Mouse (Mus musculus) neural tube, embryonic 14.5 days (tissue): ENCODE results near the gene Vamp3. TPM values are rescaled to one million over a fixed set of nuclear protein-coding genes. Genes with fewer than 3 reads are reported as not detected.

Experiments used
- ATAC-seq: fragments of 200-750 bp; cut with Nextera tagmentation; 2 replicates; pipeline ENCODE4 v1.8.0; 2017; ENCODE audit warnings: low read depth, mild to moderate bottlenecking, moderate TSS enrichment, moderate library complexity
- H3K27ac ChIP-seq: fragments of 300-500 bp; sonication (generic); 2 replicates; pipeline ENCODE4 v1.5.1; 2014; ENCODE audit warnings: low read depth, mild to moderate bottlenecking, control low read depth, low read length, moderate library complexity, mixed read lengths
- H3K27me3 ChIP-seq: fragments of 300-500 bp; sonication (generic); 2 replicates; pipeline ENCODE4 v1.6.1; 2014; ENCODE audit warnings: low read length; ENCODE audit not compliant: control insufficient read depth, insufficient read depth
- H3K36me3 ChIP-seq: fragments of 300-500 bp; sonication (generic); 2 replicates; pipeline ENCODE4 v1.6.1; 2014; ENCODE audit warnings: low read length, mixed read lengths; ENCODE audit not compliant: control insufficient read depth, insufficient read depth
- H3K4me1 ChIP-seq: fragments of 300-500 bp; sonication (generic); 2 replicates; pipeline ENCODE4 v1.6.1; 2014; ENCODE audit warnings: low read length; ENCODE audit not compliant: control insufficient read depth, insufficient read depth
- H3K4me2 ChIP-seq: fragments of 300-500 bp; sonication (generic); 2 replicates; pipeline ENCODE4 v1.6.1; 2014; ENCODE audit warnings: mild to moderate bottlenecking, low read depth, low read length, control low read depth
- H3K4me3 ChIP-seq: fragments of 300-500 bp; sonication (generic); 2 replicates; pipeline ENCODE4 v1.5.1; 2014; ENCODE audit warnings: low read depth, low read length, control low read depth, mixed read lengths
- H3K9ac ChIP-seq: fragments of 300-500 bp; sonication (generic); replicated peaks from 2 replicates; pipeline ENCODE4 v1.6.1; 2014; ENCODE audit warnings: low read depth, mild to moderate bottlenecking, control low read depth, low read length, mixed read lengths
- H3K9me3 ChIP-seq: fragments of 300-500 bp; sonication (generic); 2 replicates; pipeline ENCODE4 v1.6.1; 2016; ENCODE audit warnings: low read length; ENCODE audit not compliant: control insufficient read depth
- WGBS: fragments of 180-500 bp; shearing (Covaris S2); extraction: QIAGEN DNeasy Blood & Tissue Kit; methylation state at CpG from one replicate; pipeline ENCODE4 v1.1.7; 2014; 5-methylcytosine and 5-hydroxymethylcytosine counted together
- polyA plus RNA-seq: library from polyadenylated mRNA; unstranded; fragments of >200 nt; fragmentation: Nextera tagmentation; extraction: Ambion mirVana; gene quantifications from 2 replicates; pipeline ENCODE4 v1.2.1, GENCODE M21; 2014

Gene Vamp3
- polyA plus RNA-seq, 1 experiment from 2014 or later, result 36.6 TPM

DNA sequence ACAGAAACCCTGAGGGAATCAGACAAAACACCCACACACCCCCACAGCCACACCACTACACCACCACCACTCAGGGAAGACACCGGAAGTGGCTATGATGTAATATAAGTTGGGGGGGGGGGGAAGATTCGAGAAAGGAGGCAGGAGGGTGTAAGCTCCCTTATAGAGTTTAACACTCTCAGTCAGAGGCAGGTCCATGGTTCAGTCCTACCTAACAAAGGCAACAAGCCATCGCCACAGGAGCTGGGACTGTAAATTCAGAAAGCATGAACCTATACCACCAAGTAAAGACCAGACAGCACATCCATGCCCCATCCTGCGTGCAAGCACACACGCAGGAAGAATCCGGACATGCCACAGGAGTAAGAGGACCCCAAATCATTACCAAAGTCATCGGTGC lies 31.5 kb upstream of the Vamp3 start, which contains the start of gene Gm13090:
TSS of gene Gm13090 (plus strand) at position 301 of the 400 bp plus-strand sequence.
- H3K27me3 ChIP-seq, result no peaks in the 10 kb centered on the region
- no peaks in the 10 kb centered on the region for H3K9me3 ChIP-seq
- H3K9ac ChIP-seq, result no peak within 1 kb of the TSS
- no peak within 1 kb of the TSS for H3K4me2 ChIP-seq
- WGBS, result 93% methylated on average over 7 of the region's 7 CpGs
- no peaks in the 10 kb centered on the region for H3K4me1 ChIP-seq
- no peak within 1 kb of the TSS for H3K4me3 ChIP-seq
- no peak within 1 kb of the TSS for H3K27ac ChIP-seq
- ATAC-seq, result no peak
- peaks cover 19% of the 10 kb centered on the region for H3K36me3 ChIP-seq

DNA sequence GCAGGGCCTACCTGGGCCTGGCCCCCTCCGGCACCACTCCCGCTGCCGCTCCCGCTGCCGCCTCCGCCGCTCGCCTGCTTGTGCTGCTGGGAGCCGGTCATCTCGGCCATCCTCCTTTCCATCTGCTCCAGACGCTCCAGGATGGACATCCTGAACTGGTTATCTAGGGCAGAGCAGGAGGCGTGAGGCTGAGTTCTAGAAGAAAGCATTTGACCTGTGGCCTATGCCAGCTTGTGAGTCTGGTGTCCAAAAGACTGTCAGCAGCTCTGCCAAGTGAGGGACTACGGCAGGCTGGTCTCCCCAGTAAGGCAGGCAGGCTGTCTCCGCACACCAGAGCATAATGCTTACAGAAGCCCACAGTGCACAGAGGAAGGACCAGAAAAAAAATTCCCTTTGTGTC lies 31.1 kb upstream of the Vamp3 start:
- no peak overlapping the region for H3K27ac ChIP-seq

DNA sequence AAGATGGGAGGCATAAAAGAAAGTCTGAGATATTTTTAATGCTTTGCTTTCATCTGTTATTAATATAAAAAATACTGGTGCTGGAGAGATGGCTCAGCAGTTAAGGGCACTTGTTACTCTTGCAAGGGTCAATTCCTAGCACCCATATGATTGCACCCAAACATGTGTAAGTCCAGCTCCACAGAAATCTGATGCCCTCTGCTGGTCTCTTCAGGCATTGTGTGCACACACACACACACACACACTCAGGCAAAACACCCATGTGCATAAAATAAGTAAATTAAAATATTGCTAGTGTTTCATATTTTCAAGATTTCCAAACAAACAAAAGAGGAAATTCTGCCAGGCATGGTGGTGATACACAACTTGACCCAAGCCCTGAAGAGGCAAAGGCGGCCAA lies 29.6 kb upstream of the Vamp3 start:
- peaks cover 38% of the 10 kb centered on the region for H3K36me3 ChIP-seq
- no peak overlapping the region for H3K4me2 ChIP-seq
- WGBS, result 97% methylated on average over 1 of the region's 1 CpGs

More for the DNA sequence above, 31.1 kb upstream of the Vamp3 start:
- WGBS, result 95% methylated on average over 14 of the region's 14 CpGs
- H3K4me3 ChIP-seq, result no peak overlapping the region
- no peak overlapping the region for H3K4me2 ChIP-seq
- H3K27me3 ChIP-seq, result no peaks in the 10 kb centered on the region
- no peaks in the 10 kb centered on the region for H3K4me1 ChIP-seq
- no peak overlapping the region for H3K9ac ChIP-seq
- ATAC-seq, result no peak
- H3K9me3 ChIP-seq, result no peaks in the 10 kb centered on the region
- peaks cover 23% of the 10 kb centered on the region for H3K36me3 ChIP-seq

DNA sequence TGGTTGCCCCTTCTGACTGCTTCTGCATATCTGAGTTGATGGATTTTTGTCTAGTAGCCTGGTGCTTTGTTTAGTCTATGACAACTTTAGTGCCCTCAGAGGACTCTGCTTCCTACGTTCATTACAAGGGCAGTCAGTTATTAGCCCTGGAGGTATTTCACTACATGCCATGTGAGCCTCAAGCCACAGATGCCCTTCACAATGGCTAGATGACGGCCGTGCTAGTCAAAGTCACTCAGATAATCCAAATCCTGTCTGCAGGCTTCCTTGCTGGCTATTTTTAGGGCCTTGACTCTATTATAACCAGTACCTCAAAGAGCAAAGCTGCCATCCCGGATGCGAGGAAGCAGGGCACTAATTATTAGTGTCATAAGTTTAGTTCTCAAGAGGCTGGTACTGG lies 25.3 kb upstream of the Vamp3 start:
- Histone ChIP-seq H3K36me3 (peaks cover 65% of the 10 kb centered on the region), H3K4me3 (no peak overlapping the region), H3K4me1 (no peaks in the 10 kb centered on the region), H3K27ac (peak overlapping the region; percentile 35; the same call in 1 of the 2 replicates), H3K4me2 (no peak overlapping the region), H3K27me3 (no peaks in the 10 kb centered on the region), H3K9ac (no peak overlapping the region), H3K9me3 (no peaks in the 10 kb centered on the region)
- WGBS, result 45% methylated on average over 5 of the region's 5 CpGs
- no peak for ATAC-seq

More for the DNA sequence above, 29.6 kb upstream of the Vamp3 start:
- Histone ChIP-seq H3K9me3 (no peaks in the 10 kb centered on the region), H3K4me3 (no peak overlapping the region), H3K27ac (no peak overlapping the region), H3K27me3 (no peaks in the 10 kb centered on the region), H3K4me1 (no peaks in the 10 kb centered on the region), H3K9ac (no peak overlapping the region)
- no peak for ATAC-seq

DNA sequence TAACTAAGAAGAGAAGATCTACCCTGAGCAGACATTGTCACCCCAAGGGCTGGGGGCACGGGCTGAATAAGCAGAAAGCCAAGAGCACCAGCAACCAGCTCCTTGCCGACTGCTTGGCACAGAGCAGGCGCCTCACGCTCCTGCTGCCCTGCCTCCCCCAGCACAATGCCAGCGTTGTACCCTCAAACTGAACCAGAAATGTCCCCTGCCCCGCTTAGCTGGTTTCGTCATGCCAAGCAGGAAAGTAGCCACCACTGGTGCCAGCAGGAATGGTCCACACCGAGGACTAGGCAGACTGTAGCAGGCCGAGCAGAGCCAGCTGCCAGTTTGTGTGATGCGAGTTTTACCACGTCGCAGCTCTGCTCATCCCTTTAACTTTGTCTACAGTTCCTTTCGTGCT lies 24.2 kb upstream of the Vamp3 start:
- Histone ChIP-seq H3K36me3 (peaks cover 70% of the 10 kb centered on the region), H3K4me1 (no peaks in the 10 kb centered on the region), H3K9me3 (no peaks in the 10 kb centered on the region), H3K4me2 (no peak overlapping the region), H3K4me3 (no peak overlapping the region), H3K27me3 (no peaks in the 10 kb centered on the region), H3K9ac (no peak overlapping the region), H3K27ac (no peak overlapping the region)
- 92% methylated on average over 13 of the region's 13 CpGs for WGBS
- no peak for ATAC-seq

DNA sequence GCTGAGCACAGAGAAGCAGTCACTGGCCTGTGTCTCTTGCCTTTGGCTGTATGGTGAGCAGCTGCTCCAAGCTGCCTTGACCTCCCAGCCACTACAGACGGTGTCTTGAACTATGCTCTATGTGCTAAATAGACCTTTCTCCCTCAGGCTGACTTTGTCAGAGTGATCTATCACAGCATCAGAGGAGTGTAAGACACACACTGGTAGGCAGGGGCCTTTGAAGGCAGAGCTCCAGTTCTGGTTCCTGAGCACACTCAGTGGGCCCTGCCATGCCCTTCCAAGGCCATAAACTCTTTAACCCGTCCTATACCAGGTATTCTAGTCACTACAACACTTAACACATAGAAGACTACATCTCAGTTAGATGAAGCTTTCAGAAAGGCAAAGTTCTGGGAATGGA lies 23.6 kb upstream of the Vamp3 start:
- WGBS, result 71% methylated on average over 2 of the region's 2 CpGs
- no peak overlapping the region for H3K4me3 ChIP-seq

DNA sequence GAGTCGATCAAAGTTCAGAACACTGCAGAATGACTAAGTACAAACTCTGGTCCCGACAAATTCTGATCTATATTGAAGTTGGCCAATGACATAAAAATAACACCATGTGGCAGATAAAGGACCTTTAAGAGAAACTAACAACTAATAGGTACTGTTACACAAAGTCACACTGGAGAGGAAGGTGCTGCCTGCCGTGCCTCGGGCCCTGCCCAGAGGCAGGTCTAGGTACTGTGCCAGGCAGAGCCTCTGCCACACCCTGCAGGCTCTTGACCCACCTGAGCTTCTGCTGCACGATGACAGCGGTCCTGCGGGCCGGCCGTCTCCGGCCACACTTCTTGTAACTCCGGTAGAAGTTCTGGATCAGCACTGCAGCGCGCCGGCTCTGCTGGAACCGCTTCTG lies 17.1 kb upstream of the Vamp3 start:
- Histone ChIP-seq H3K4me1 (no peaks in the 10 kb centered on the region), H3K27me3 (no peaks in the 10 kb centered on the region), H3K9ac (no peak overlapping the region), H3K36me3 (peaks cover 79% of the 10 kb centered on the region), H3K9me3 (no peaks in the 10 kb centered on the region), H3K4me3 (no peak overlapping the region), H3K27ac (no peak overlapping the region), H3K4me2 (no peak overlapping the region)
- ATAC-seq, result no peak
- 95% methylated on average over 15 of the region's 15 CpGs for WGBS

More for the DNA sequence above, 23.6 kb upstream of the Vamp3 start:
- no peak for ATAC-seq
- no peak overlapping the region for H3K9ac ChIP-seq
- no peaks in the 10 kb centered on the region for H3K27me3 ChIP-seq
- peaks cover 74% of the 10 kb centered on the region for H3K36me3 ChIP-seq
- H3K9me3 ChIP-seq, result no peaks in the 10 kb centered on the region
- no peak overlapping the region for H3K27ac ChIP-seq
- no peak overlapping the region for H3K4me2 ChIP-seq
- no peaks in the 10 kb centered on the region for H3K4me1 ChIP-seq

DNA sequence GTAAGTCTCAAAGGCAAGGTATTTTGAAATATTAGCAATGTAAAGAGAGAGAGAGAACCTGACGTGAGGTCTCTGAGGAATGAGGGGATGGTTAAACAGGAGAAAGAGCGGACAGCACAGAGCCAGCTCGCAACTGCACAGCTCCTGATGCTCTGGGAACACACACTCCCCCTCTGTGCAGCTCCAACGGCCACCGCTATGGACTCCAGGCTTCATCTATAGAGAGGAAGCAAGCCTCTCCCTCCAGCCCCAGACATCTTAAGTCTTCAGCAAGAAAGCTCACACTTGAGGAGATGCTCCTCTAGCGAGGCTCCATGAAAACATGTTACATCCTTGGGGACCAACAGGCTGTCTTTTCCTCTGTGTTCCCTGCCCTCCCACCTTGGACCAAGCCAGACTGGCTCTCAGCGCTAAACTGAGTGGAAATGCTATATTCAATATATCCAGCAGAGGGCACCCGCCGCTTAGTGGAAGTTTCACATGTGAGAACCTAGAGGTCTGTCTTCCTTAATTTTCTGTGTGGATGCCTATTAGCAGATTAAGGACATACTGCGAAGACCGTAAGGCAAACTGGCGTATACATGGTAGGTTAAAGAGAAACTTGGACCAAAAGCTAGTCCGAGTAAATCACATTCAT lies 15.5 kb upstream of the Vamp3 start:
- no peak overlapping the region for H3K4me2 ChIP-seq
- H3K9me3 ChIP-seq, result no peaks in the 10 kb centered on the region
- H3K36me3 ChIP-seq, result peaks cover 71% of the 10 kb centered on the region
- 61% methylated on average over 13 of the region's 13 CpGs for WGBS
- no peak overlapping the region for H3K27ac ChIP-seq
- H3K27me3 ChIP-seq, result no peaks in the 10 kb centered on the region
- no peaks in the 10 kb centered on the region for H3K4me1 ChIP-seq
- no peak overlapping the region for H3K4me3 ChIP-seq
- no peak overlapping the region for H3K9ac ChIP-seq
- peak; percentile 34; the same call in 1 of the 2 replicates for ATAC-seq

DNA sequence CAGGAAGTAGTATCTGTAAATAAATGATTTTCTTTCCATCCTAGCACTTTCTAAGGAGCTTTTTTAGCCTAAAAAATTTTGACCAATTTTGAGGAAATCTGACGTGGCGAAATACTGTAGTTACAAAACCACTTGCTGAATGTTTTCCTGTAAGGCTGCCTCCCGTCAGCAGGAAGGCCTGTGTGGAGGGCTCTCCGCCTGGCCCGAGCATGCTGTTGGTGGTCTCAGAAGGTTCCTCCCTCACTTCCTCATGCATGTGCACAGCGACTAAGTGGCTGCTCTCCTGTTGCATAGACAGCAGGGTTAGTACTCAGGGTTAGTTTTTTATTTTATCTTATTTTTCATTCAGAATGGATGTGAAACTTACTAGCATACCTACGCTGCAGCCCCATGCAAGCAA lies 13.2 kb upstream of the Vamp3 start:
- H3K9ac ChIP-seq, result no peak overlapping the region
- H3K27ac ChIP-seq, result no peak overlapping the region
- WGBS, result 92% methylated on average over 7 of the region's 7 CpGs
- no peaks in the 10 kb centered on the region for H3K27me3 ChIP-seq
- peaks cover 64% of the 10 kb centered on the region for H3K36me3 ChIP-seq
- no peaks in the 10 kb centered on the region for H3K4me1 ChIP-seq
- no peaks in the 10 kb centered on the region for H3K9me3 ChIP-seq
- no peak for ATAC-seq
- H3K4me3 ChIP-seq, result no peak overlapping the region
- H3K4me2 ChIP-seq, result no peak overlapping the region
